Mouse (Mus musculus) brain, embryonic 14.5 days (tissue): Measurements from ENCODE around the gene Usp4. TPM values are rescaled to one million over a fixed set of nuclear protein-coding genes. Genes with fewer than 3 reads are reported as not detected.

Experiments
- DNase-seq: peaks from one replicate; pipeline ENCODE4 v3.0.0-alpha.2; 2011; ENCODE audit warnings: low read depth
- CTCF ChIP-seq: fragments of 200-500 bp; IDR thresholded peaks from 2 replicates; pipeline ENCODE4 v1.5.1; 2012; ENCODE audit warnings: inconsistent platforms, mild to moderate bottlenecking, moderate library complexity, borderline replicate concordance; ENCODE audit not compliant: insufficient read depth, insufficient read length; ENCODE audit errors: extremely low read depth
- POLR2A ChIP-seq: fragments of 200-500 bp; IDR thresholded peaks from 2 replicates; pipeline ENCODE4 v1.6.1; 2012; ENCODE audit warnings: mild to moderate bottlenecking, inconsistent platforms, borderline replicate concordance; ENCODE audit not compliant: poor library complexity, insufficient read depth, insufficient read length, severe bottlenecking; ENCODE audit errors: extremely low read depth
- polyA plus RNA-seq: library from polyadenylated mRNA; depleted of rRNA; stranded (reverse); fragments of >200 nt; gene quantifications from 2 replicates; pipeline ENCODE4 v1.2.3, GENCODE M21; 2012

Usp4 gene
- polyA plus RNA-seq, 1 experiment = 152 TPM

GRCm38 (mm10) chr9:108324784-108325183 lies 22.9 kb upstream of the Usp4 start:
- TF ChIP-seq POLR2A = no peak
- no peak for TF ChIP-seq CTCF
- DNase-seq = no peak

GRCm38 (mm10) chr9:108325811-108326210 lies 21.8 kb upstream of the Usp4 start:
- TF ChIP-seq POLR2A (no peak), CTCF (no peak)
- DNase-seq = no peak

GRCm38 (mm10) chr9:108337848-108338550 lies 9.7 kb upstream of the Usp4 start:
- TF ChIP-seq CTCF = no peak
- no peak for TF ChIP-seq POLR2A
- DNase-seq = peak; percentile 6

- DNase-seq = no peak
- no peak for TF ChIP-seq POLR2A
- no peak for TF ChIP-seq CTCF
Observed at GRCm38 (mm10) chr9:108338551-108338885, 9.1 kb upstream of the Usp4 start.

- DNase-seq = peak; percentile 97
- TF ChIP-seq POLR2A (peak; percentile 87; the same call in 1 of the 2 replicates), CTCF (no peak)
Observed at GRCm38 (mm10) chr9:108338886-108339781, 8.5 kb upstream of the Usp4 start, which contains the start of gene Gpx1. Gpx1 (plus strand) TSS chr9:108338903.

GRCm38 (mm10) chr9:108339886-108340257 lies 7.8 kb upstream of the Usp4 start:
- peak; percentile 10 for DNase-seq
- no peak for TF ChIP-seq CTCF

GRCm38 (mm10) chr9:108340258-108341138 lies 7.2 kb upstream of the Usp4 start:
- TF ChIP-seq POLR2A = no peak
- TF ChIP-seq CTCF = no peak
- DNase-seq = no peak

GRCm38 (mm10) chr9:108341139-108341475 lies 6.5 kb upstream of the Usp4 start:
- no peak for DNase-seq
- no peak for TF ChIP-seq CTCF
- no peak for TF ChIP-seq POLR2A

- TF ChIP-seq POLR2A = no peak
- TF ChIP-seq CTCF = no peak
- DNase-seq = no peak
Observed at GRCm38 (mm10) chr9:108341801-108342200, 5.9 kb upstream of the Usp4 start.

GRCm38 (mm10) chr9:108342301-108342831 lies 5.3 kb upstream of the Usp4 start:
- TF ChIP-seq CTCF (no peak), POLR2A (no peak)
- DNase-seq = no peak

GRCm38 (mm10) chr9:108343331-108343730 lies 4.3 kb upstream of the Usp4 start:
- no peak for DNase-seq
- no peak for TF ChIP-seq CTCF
- no peak for TF ChIP-seq POLR2A
